Mouse (Mus musculus): Measurements from ENCODE around the gene Sh3rf3.
A peak's percentile ranks its signal among the peaks of the same experiment; 100 is the strongest.

Gene Sh3rf3

GRCm38 (mm10) chr10:59105885-59106284 is 292.7 kb downstream of the Sh3rf3 start:
- no peak for DNase-seq (ENCODE audit: low spot score)

DNA sequence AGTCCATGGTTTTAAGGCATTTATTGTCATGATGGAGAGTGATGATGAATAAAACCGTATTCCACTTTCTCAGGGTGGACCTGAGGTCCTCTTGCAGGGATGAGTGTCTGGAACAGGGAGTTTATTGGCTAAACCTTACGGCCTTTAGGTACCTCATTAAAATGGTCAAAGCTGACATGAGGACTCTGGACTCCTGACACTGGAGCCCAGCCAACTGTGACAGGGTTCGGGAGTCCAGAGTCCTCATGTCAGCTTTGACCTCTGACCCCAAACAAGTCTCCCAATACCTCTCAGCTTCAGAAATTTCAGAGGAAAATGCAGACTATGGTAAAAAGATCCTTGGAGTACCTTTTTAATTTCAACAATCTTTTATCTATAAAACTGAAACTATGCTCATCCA is 293.5 kb downstream of the Sh3rf3 start:
- no peak for DNase-seq (ENCODE audit: low spot score)

- DNase-seq (ENCODE audit: low spot score), result peak; percentile 87
These were observed 295.9 kb downstream of the Sh3rf3 start for GRCm38 (mm10) chr10:59109015-59109414.

DNA sequence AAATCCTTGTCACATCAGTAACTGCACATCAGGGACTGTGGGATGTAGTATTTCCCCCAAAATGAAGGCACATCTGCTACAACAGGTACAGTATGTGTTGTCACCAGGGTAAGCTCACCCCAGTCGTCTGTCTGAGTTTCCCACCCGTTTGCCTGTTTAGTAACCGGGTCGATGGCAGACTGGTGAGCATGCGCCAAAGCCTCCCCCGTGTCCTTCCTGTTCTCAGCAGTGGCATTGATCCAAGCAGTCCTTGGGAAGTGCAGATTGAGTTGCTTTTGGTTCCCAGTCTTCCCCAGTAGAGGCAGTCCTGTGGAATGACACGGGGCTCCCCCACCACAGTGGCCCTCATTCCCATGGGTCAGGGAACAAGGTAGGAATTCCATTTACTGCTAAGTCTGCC is 297.2 kb downstream of the Sh3rf3 start:
- DNase-seq (ENCODE audit: low spot score), result no peak

DNA sequence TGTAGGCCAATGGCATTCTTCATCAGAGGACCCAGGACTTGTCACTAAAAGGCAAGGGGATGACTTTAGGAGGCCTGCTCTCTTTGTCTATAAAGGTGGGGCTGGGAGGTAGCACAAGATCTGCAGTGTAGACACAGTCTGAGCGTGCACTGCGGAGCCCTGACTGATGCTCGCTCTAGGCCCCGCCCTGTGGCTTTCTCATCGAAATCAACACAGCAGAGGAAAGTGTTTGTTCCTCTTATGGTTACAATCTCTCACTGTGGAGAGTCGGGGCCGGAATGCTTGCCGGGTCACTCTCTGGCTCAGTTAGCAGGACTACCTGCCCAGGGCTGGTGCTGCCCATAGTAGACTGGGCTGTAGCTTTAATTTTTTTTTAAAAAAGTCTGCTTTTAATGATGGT is 299.6 kb downstream of the Sh3rf3 start:
- DNase-seq (ENCODE audit: low spot score), result no peak

DNA sequence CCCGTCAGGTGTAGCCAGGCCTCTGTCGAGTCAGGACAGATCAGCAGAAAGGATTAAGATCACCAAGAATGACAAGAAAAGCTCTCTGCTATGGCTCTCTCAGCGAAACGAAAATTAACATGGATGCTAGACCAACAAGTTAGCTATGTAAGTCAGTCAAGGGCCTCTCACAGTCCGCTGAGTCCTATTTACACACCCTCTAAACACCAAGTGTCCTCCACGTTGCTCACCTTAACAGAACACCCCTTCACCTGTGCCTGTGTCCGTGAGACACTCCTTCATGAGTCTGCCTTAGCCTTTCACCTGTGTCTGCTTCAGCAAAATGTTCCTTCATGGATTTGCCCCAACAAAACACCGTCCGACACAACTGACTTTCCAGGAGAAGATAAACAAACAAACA is 300.2 kb downstream of the Sh3rf3 start:
- DNase-seq (ENCODE audit: low spot score), result no peak

DNA sequence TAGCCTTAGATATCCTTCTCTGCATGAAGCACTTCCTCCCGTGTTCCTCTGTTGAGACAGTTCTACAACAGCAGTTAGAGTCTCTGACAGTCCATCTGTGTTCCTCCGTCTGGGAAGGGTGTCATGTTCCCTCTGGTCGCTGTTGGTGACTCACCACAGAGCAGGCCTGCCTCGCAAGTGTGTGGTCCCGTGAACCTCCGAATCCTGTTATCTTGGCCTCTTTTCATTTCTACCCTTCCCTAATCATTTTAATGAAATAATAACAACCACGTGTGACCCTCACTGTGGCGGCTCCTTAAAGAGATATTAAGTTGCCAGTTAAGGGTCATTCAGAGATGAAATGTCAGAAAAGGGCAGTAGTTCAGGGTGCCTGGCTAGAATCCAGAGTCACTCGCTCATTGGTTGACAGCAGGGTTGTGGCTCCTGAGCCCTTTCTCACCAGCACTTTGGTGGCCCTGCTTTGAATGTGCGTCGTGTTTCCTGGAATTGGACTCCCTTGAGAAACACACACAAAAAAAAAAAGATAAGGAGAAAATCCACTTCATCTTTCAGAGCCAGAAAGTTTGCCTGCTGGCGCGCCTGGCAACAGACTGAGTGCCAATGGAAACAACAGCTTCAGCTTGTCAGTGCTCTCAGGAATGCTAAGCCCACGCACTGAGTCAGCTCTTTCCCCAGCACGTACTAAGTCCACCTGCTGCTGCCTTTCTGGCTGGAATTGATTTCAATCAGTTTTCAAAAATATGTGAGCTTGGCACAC is 301.6 kb downstream of the Sh3rf3 start:
- peak; percentile 68 for DNase-seq (ENCODE audit: low spot score)

GRCm38 (mm10) chr10:59115691-59116090 is 302.5 kb downstream of the Sh3rf3 start:
- DNase-seq (ENCODE audit: low spot score), result no peak

DNA sequence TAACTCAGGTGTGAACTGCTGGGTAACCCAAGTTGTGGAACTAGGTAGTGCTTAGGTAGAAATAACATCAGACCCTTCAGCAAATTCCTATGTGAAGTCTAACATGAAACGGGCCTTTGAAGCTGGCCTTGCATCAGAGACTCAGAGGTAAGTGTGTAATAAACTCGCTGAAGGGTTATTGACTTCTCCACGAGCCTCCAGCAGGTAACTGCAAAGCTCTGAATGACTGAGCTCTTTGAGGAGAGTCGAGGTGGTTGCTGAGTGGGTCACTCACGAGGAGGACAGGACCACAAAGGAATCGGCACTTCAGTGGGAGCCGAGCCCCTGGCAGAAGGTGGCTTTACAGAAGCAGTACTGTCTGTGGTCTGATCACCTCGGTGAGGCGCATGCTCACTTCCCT is 303.2 kb downstream of the Sh3rf3 start:
- DNase-seq (ENCODE audit: low spot score), result no peak

DNA sequence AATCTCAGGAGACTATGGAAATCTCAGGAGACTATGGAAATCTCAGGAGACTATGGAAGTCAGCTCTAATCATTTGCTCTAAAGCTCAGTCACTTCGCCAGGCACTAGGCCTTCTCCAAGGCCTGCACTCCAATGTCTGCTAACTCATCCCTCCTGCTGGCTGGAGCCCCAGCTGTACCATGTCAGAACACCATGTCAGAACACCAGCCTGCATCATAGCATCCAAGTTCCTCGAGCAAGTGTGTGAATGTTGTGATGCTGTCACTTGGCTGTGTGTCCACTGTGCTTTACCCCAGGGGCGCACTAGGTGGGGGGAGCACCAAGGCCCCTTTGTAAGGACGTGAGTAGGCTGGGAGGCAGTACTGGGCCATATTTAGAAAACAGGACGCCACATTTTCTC is 304.4 kb downstream of the Sh3rf3 start:
- DNase-seq (ENCODE audit: low spot score), result no peak

- DNase-seq (ENCODE audit: low spot score), result no peak
These were observed 305.8 kb downstream of the Sh3rf3 start for GRCm38 (mm10) chr10:59119001-59119400.

DNA sequence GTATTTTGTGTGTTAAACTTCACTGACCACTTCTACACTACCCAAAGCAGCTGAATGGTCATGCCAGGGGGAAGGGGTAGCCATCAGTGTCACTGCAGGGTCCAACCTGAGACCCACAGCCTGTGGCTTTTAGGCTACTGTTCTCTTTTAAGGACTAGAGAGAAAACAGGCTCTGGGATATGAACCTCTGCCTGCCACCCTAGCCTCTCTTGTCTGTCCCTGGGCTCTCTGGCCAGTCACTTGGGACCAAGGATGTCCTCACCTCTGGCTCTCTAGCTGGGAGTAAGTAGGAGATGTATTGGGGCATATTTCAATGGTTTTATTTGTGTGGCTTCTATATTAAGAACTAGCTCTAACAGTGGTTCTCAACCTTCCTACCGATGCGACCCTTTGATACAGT is 306.7 kb downstream of the Sh3rf3 start:
- no peak for DNase-seq (ENCODE audit: low spot score)

GRCm38 (mm10) chr10:59125497-59125896 is 312.3 kb downstream of the Sh3rf3 start:
- DNase-seq (ENCODE audit: low spot score), result no peak

DNA sequence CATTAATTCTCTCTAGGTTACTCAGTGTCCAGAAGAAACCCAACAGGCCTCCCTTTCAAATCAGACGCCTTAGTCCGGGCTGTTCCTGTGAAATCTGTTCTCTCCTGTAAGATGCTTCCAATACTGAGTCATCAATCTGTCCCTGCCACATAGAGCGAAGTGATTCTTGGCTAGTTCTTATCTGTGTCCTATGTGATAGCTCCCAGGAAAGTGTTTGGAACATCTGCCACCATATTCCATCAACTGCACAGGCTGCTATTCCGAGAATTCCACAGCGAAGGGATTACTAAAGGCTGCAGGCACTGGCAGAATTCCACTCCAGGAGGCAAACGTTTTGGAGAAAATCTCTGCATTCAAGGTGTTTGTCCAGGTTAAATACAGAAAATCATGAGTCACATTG is 314.5 kb downstream of the Sh3rf3 start:
- DNase-seq (ENCODE audit: low spot score), result no peak

DNA sequence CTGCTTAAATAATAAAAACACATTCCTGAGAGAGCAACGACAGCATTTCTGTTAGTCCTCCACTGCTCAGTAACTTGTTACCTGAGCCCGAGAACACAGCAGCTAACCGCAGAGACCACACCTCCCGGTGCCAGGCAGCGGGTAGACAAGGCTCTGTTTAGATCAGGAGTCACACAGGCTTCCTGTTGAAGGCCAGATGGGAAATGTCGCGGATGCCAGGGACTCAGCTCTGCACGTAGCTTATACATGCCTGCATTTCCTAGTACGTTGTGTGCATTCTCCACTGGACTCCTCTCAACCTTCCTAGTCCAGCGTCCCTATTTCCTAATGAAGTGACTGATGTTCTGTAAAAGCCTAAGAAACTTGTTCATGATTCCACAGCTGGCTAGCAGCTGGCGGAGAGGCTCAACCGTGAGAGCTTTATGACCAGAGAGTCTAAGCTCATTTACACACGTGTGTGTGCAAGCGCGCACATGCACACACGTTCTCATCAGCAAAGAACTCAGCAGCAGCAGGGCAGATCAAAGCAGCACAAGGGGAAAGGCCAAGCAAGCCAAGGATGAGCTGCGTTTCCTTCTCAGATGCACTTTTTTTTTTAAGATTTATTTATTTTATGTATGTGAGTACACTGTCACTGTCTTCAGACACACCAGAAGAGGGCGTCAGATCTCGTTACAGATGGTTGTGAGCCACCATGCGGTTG is 318.9 kb downstream of the Sh3rf3 start:
- DNase-seq (ENCODE audit: low spot score), result no peak

GRCm38 (mm10) chr10:59133478-59134009 is 320.4 kb downstream of the Sh3rf3 start:
- no peak for DNase-seq (ENCODE audit: low spot score)

DNA sequence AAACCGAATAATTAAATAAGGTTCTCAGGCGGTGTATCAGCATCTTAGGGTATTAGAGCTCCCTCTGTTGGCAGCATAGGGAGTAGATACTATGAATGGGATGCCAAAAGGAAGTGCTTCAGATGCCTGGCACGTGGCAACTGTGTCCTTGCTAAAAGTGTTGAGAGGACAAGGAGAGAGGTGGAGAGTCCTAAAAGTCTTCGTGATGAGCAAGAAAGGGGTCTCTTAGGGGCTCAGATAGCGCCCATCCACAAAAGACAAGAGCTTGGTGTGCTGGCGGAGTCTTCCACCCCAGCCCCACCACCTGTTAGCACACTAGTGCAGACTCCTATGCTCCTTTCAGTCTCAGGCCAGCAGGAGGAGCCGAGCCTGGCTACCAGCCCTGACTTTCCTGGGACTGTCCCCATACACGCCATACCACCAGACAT is 336.8 kb downstream of the Sh3rf3 start:
- peak; percentile 83 for DNase-seq (ENCODE audit: low spot score)

GRCm38 (mm10) chr10:59150938-59151657 is 337.9 kb downstream of the Sh3rf3 start:
- no peak for DNase-seq (ENCODE audit: low spot score)

GRCm38 (mm10) chr10:59152544-59153081 is 339.5 kb downstream of the Sh3rf3 start:
- no peak for DNase-seq (ENCODE audit: low spot score)

GRCm38 (mm10) chr10:59158627-59159026 is 345.5 kb downstream of the Sh3rf3 start:
- DNase-seq (ENCODE audit: low spot score), result no peak

- DNase-seq (ENCODE audit: low spot score), result peak; percentile 13
These were observed 349.2 kb downstream of the Sh3rf3 start for GRCm38 (mm10) chr10:59162185-59162897.
